ENCODE assay signal across 10 mouse cellular contexts in genomic region chr14:55713729-55714122, GRCm38 (mm10). TPM values are rescaled to one million over a fixed set of nuclear protein-coding genes. Genes with fewer than 3 reads are reported as not detected.
DNase-seq lines count a peak whose midpoint lies in the region; ATAC-seq and TF ChIP-seq lines count a peak whose summit lies in the region.
"Had no signal": no experiment of that assay in that cellular context is flagged by ENCODE, and none has a peak within 500 bp of the region (broad histone marks: within the 10 kb centered on the region; RNA-seq: fewer than 3 reads in every experiment).

Gene Tgm1 (minus strand): TSS chr14:55713926.

- H3K9me3 ChIP-seq in heart, embryonic 11.5 days (replicated peaks; ENCODE audit: control insufficient read depth, low read length) = no peaks in the 10 kb centered on the region
- H3K9me3 ChIP-seq in lung, embryonic 16.5 days (ENCODE audit: control insufficient read depth, low read length) = no peaks in the 10 kb centered on the region
- H3K9me3 ChIP-seq in embryonic facial prominence, embryonic 14.5 days (ENCODE audit: control insufficient read depth, low read length) = no peaks in the 10 kb centered on the region

- H3K9ac ChIP-seq in heart, embryonic 11.5 days (ENCODE audit: low read depth, low read length) = no peak within 1 kb of the TSS
- H3K9ac ChIP-seq in lung, embryonic 16.5 days (ENCODE audit: low read length) = peak within 1 kb of the TSS; percentile 57
- peak within 1 kb of the TSS; percentile 46; the same call in 1 of the 2 replicates for H3K9ac ChIP-seq in embryonic facial prominence, embryonic 14.5 days (ENCODE audit: low read depth, low read length)

- no peak within 1 kb of the TSS for H3ac ChIP-seq in myocyte (ENCODE audit: control insufficient read depth, insufficient read length)

- peaks cover 27% of the 10 kb centered on the region for H3K27me3 ChIP-seq in heart, embryonic 11.5 days (ENCODE audit: control insufficient read depth, insufficient read depth, low read length)
- H3K27me3 ChIP-seq in lung, embryonic 16.5 days (ENCODE audit: control insufficient read depth, insufficient read depth, low read depth, low read length) = no peaks in the 10 kb centered on the region; the same call in 1 of the 2 replicates
- peaks cover 15% of the 10 kb centered on the region for H3K27me3 ChIP-seq in embryonic facial prominence, embryonic 14.5 days (replicated peaks; ENCODE audit: control insufficient read depth, insufficient read depth, low read length)
- no peaks in the 10 kb centered on the region for H3K27me3 ChIP-seq in myocyte (ENCODE audit: control insufficient read depth, insufficient read depth, insufficient read length)

- peaks cover 8% of the 10 kb centered on the region; the same call in 1 of the 2 replicates for H3K4me1 ChIP-seq in heart, embryonic 11.5 days (ENCODE audit: control insufficient read depth, insufficient read depth, low read length)
- peaks cover 16% of the 10 kb centered on the region for H3K4me1 ChIP-seq in lung, embryonic 16.5 days (replicated peaks; ENCODE audit: control insufficient read depth, insufficient read depth, low read length)
- no peaks in the 10 kb centered on the region; the same call in 1 of the 2 replicates for H3K4me1 ChIP-seq in embryonic facial prominence, embryonic 14.5 days (ENCODE audit: control insufficient read depth, insufficient read depth, low read length)

- intact Hi-C loops in heart, postnatal 14 days (cut with DNase I) = no loop called here

- peak within 1 kb of the TSS; percentile 28 for H3K4me3 ChIP-seq in heart, embryonic 11.5 days (ENCODE audit: low read depth, low read length)
- peak within 1 kb of the TSS; percentile 22 for H3K4me3 ChIP-seq in lung, embryonic 16.5 days (ENCODE audit: low read length)
- peak within 1 kb of the TSS; percentile 15 for H3K4me3 ChIP-seq in embryonic facial prominence, embryonic 14.5 days (ENCODE audit: low read depth, low read length)
- no peak within 1 kb of the TSS for H3K4me3 ChIP-seq in myocyte

- H3K4me2 ChIP-seq in heart, embryonic 11.5 days = peak within 1 kb of the TSS; percentile 62
- peak within 1 kb of the TSS; percentile 53 for H3K4me2 ChIP-seq in lung, embryonic 16.5 days (ENCODE audit: low read depth, low read length)
- H3K4me2 ChIP-seq in embryonic facial prominence, embryonic 14.5 days (ENCODE audit: low read depth, low read length) = peak within 1 kb of the TSS; percentile 44
- H3K4me2 ChIP-seq in myocyte (ENCODE audit: low read depth) = peak within 1 kb of the TSS; percentile 42

- DNase-seq in heart, postnatal 14 days = no peak
- DNase-seq in lung, postnatal 25 days (ENCODE audit: low spot score) = no peak
- no peak for DNase-seq in embryonic facial prominence, embryonic 14.5 days (ENCODE audit: low spot score)
- DNase-seq in layer of hippocampus, adult 9-10 months (ENCODE audit: low spot score) = no peak
- no peak for DNase-seq in right cerebral cortex, postnatal 14 days
- DNase-seq: gastrocnemius, postnatal 36 days; layer of hippocampus, adult 9-11 months had no signal

- no peak for TF ChIP-seq POLR2A in myocyte (IDR thresholded peaks at IDR 0.05; ENCODE audit: insufficient read length, low read depth)

- peaks cover 8% of the 10 kb centered on the region for H3K36me3 ChIP-seq in heart, embryonic 11.5 days (ENCODE audit: control insufficient read depth, insufficient read depth, low read length)
- peaks cover 7% of the 10 kb centered on the region for H3K36me3 ChIP-seq in lung, embryonic 16.5 days (ENCODE audit: control insufficient read depth, insufficient read depth, low read length)
- H3K36me3 ChIP-seq in embryonic facial prominence, embryonic 14.5 days (ENCODE audit: control insufficient read depth, insufficient read depth, low read length) = peaks cover 22% of the 10 kb centered on the region
- no peaks in the 10 kb centered on the region for H3K36me3 ChIP-seq in myocyte (ENCODE audit: control insufficient read depth, insufficient read depth)

- no peaks in the 10 kb centered on the region for H3K79me2 ChIP-seq in myocyte (ENCODE audit: control insufficient read depth, insufficient read depth)

- ATAC-seq in heart, embryonic 11.5 days (replicated peaks; ENCODE audit: insufficient number of reproducible peaks, low FRiP score, low TSS enrichment) = no peak
- 0 out of 2 replicates have a peak, but pooled peaks have one; percentile 10 for ATAC-seq in lung, embryonic 16.5 days (ENCODE audit: low read depth)
- ATAC-seq in embryonic facial prominence, embryonic 14.5 days (ENCODE audit: low read depth) = no peak

- 23% methylated on average over 4 of the region's 4 CpGs for whole genome bisulfite sequencing in heart, embryonic 11.5 days (ENCODE audit: insufficient replicate concordance)
- 17% methylated on average over 4 of the region's 4 CpGs for WGBS in lung, embryonic 16.5 days
- WGBS in embryonic facial prominence, embryonic 14.5 days = 13% methylated on average over 4 of the region's 4 CpGs

- no peak within 1 kb of the TSS for H3K27ac ChIP-seq in heart, embryonic 11.5 days (ENCODE audit: low read depth, low read length)
- H3K27ac ChIP-seq in lung, embryonic 16.5 days (ENCODE audit: low read length) = peak within 1 kb of the TSS; percentile 53
- H3K27ac ChIP-seq in embryonic facial prominence, embryonic 14.5 days (replicated peaks; ENCODE audit: low read depth, low read length) = no peak within 1 kb of the TSS

TF ChIP-seq in myocyte, 11 proteins besides CTCF, POLR2A, EP300 and RAD21:
- TF ChIP-seq CEBPB (IDR thresholded peaks at IDR 0.05; ENCODE audit: insufficient read depth, poor library complexity, severe bottlenecking) (no peak), TCF12 (IDR thresholded peaks at IDR 0.05; ENCODE audit: insufficient read depth, poor library complexity, severe bottlenecking) (no peak), MYOD1 (IDR thresholded peaks at IDR 0.05; ENCODE audit: control insufficient read depth in 1 of 3, insufficient read length in 2 of 3, low read depth in 2 of 3) (no peak), TCF3 (IDR thresholded peaks at IDR 0.05; ENCODE audit: insufficient read length, low read depth) (no peak), POLR2AphosphoS2 (IDR thresholded peaks at IDR 0.05; ENCODE audit: insufficient read length, low read depth) (no peak), MYOG (IDR thresholded peaks at IDR 0.05; ENCODE audit: control insufficient read depth in 1 of 3, insufficient read depth in 1 of 3, insufficient read length in 2 of 3, low read depth in 2 of 3) (no peak)

RNA-seq across cellular contexts. Expression of gene Tgm1, which starts in this region (rescaled TPM):
- 0.13 and 0.30 TPM in 2 replicates for polyA plus RNA-seq in heart, embryonic 11.5 days (2014; fragmentation: Nextera tagmentation; extraction: Ambion mirVana)
- under 1 TPM; 0.29 TPM for total RNA-seq in heart, postnatal 14 days (2021)
- 3.2 and 6.0 TPM in 2 replicates for polyA plus RNA-seq in lung, embryonic 16.5 days (2015; fragmentation: Nextera tagmentation; extraction: Ambion mirVana)
- 7.1 and 8.0 TPM in 2 replicates for polyA plus RNA-seq in embryonic facial prominence, embryonic 14.5 days (2014; fragmentation: Nextera tagmentation; extraction: Ambion mirVana)
- 0.06 TPM for polyA plus RNA-seq in myocyte (2012; fragmentation: generic; extraction: Trizol)
- total RNA-seq: gastrocnemius, postnatal 36 days had no signal
